Mouse (Mus musculus) mature B cell (primary cell): ENCODE measurements around the gene Atp6v0a2.

ENCODE experiments used
- in situ Hi-C: fragments of 300-500 bp; cut with MboI; formaldehyde crosslinking; loops from 2 replicates; pipeline ENCODE4 v1.14.3; 2019

Atp6v0a2 gene

GRCm38 (mm10) chr5:124636694-124637093 is 8.3 kb downstream of the Atp6v0a2 start:
- in situ Hi-C loops: no loop called here

- in situ Hi-C loops: no loop called here
Observed at GRCm38 (mm10) chr5:124637300-124637699, 8.9 kb downstream of the Atp6v0a2 start.

- in situ Hi-C loops: no loop called here
Observed at GRCm38 (mm10) chr5:124637836-124638235, 9.5 kb downstream of the Atp6v0a2 start.

- in situ Hi-C loops: no loop called here
Observed at GRCm38 (mm10) chr5:124713741-124714140, 85.4 kb downstream of the Atp6v0a2 start.

GRCm38 (mm10) chr5:124715135-124715534 is 86.8 kb downstream of the Atp6v0a2 start:
- in situ Hi-C loops: no loop called here

GRCm38 (mm10) chr5:124717969-124718368 is 89.6 kb downstream of the Atp6v0a2 start:
- in situ Hi-C loops: no loop called here

GRCm38 (mm10) chr5:124718396-124718795 is 90.0 kb downstream of the Atp6v0a2 start:
- in situ Hi-C loops: no loop called here

- in situ Hi-C loops: no loop called here
Observed at GRCm38 (mm10) chr5:124723125-124723524, 94.7 kb downstream of the Atp6v0a2 start.

- in situ Hi-C loops: no loop called here
Observed at GRCm38 (mm10) chr5:124724997-124725396, 96.6 kb downstream of the Atp6v0a2 start, which contains the start of gene Dnah10. Dnah10 (plus strand) TSS chr5:124725085.

- in situ Hi-C loops: no loop called here
Observed at GRCm38 (mm10) chr5:124729662-124730206, 101.4 kb downstream of the Atp6v0a2 start.

GRCm38 (mm10) chr5:124733961-124734360 is 105.6 kb downstream of the Atp6v0a2 start:
- in situ Hi-C loops: no loop called here

GRCm38 (mm10) chr5:124741898-124742599 is 113.7 kb downstream of the Atp6v0a2 start:
- in situ Hi-C loops: no loop called here

- in situ Hi-C loops: no loop called here
Observed at GRCm38 (mm10) chr5:124743841-124744240, 115.5 kb downstream of the Atp6v0a2 start.

GRCm38 (mm10) chr5:124746220-124746619 is 117.8 kb downstream of the Atp6v0a2 start:
- in situ Hi-C loops: no loop called here

- in situ Hi-C loops: no loop called here
Observed at GRCm38 (mm10) chr5:124748296-124748695, 119.9 kb downstream of the Atp6v0a2 start.

- in situ Hi-C loops: no loop called here
Observed at GRCm38 (mm10) chr5:124751656-124752055, 123.3 kb downstream of the Atp6v0a2 start.

GRCm38 (mm10) chr5:124761011-124761410 is 132.6 kb downstream of the Atp6v0a2 start:
- in situ Hi-C loops: no loop called here

GRCm38 (mm10) chr5:124761787-124762186 is 133.4 kb downstream of the Atp6v0a2 start:
- in situ Hi-C loops: no loop called here
